Mouse (Mus musculus) bone marrow, adult 2 months (tissue): ENCODE measurements around the gene Slco4c1. TPM values are rescaled to one million over a fixed set of nuclear protein-coding genes. Genes with fewer than 3 reads are reported as not detected.

Source experiments
- H3K27ac ChIP-seq: fragments of 200-500 bp; 2 replicates; pipeline ENCODE4 v1.5.1; 2012; ENCODE audit warnings: low read depth, mild to moderate bottlenecking, control low read depth, inconsistent platforms, low read length; ENCODE audit not compliant: control insufficient read depth, poor library complexity, insufficient read depth
- H3K4me1 ChIP-seq: fragments of 200-500 bp; 2 replicates; pipeline ENCODE4 v1.6.1; 2011; ENCODE audit warnings: low read length; ENCODE audit not compliant: control insufficient read depth, insufficient read depth
- H3K4me3 ChIP-seq: fragments of 200-500 bp; replicated peaks from 2 replicates; pipeline ENCODE3; 2011; ENCODE audit warnings: mild to moderate bottlenecking, low read depth, low read length, control low read depth; ENCODE audit not compliant: control insufficient read depth
- CTCF ChIP-seq: fragments of 200-500 bp; IDR thresholded peaks from 2 replicates; pipeline ENCODE4 v1.5.1; 2011; ENCODE audit warnings: low read length, control low read depth; ENCODE audit not compliant: control insufficient read depth, insufficient read depth
- POLR2A ChIP-seq: fragments of 200-500 bp; IDR thresholded peaks from 2 replicates; pipeline ENCODE4 v1.6.1; 2011; ENCODE audit warnings: low read depth, mild to moderate bottlenecking, control low read depth, low read length, borderline replicate concordance; ENCODE audit not compliant: control insufficient read depth
- WGBS: fragments of 180-500 bp; shearing (Covaris S2); methylation state at CpG from one replicate; pipeline ENCODE4 v1.1.7; 2018; 5-methylcytosine and 5-hydroxymethylcytosine counted together
- polyA plus RNA-seq: library from polyadenylated mRNA; stranded (reverse); fragments of >200 nt; gene quantifications from 2 replicates; pipeline ENCODE4 v1.2.4, GENCODE M21; 2011; ENCODE audit warnings: low replicate concordance; ENCODE audit not compliant: missing spikeins, insufficient read depth, insufficient read length

Slco4c1 gene
- polyA plus RNA-seq, 1 experiment, result 1.1 TPM

DNA sequence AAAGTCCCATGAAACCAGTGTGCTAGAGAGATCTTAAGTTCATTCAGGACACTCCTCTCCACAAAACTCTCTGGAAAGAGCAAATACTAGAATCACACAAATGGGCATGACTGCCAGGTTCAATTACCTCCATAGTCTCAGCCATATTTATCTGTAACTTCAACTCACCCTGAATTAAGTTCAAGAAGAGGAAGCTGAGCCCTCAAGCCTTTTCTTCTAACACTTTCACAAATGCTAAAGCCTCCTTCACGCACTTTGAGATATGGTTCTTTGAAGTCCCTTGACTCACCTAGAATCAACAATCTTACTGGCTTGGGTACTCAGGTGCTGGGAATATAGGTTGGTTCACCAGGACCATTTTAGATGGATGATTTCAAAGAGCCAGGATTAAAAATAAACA, 3.2 kb downstream of the Slco4c1 start:
- H3K4me1 ChIP-seq, result no peaks in the 10 kb centered on the region; the same call in 1 of the 2 replicates
- WGBS, result 80% methylated on average over 1 of the region's 1 CpGs
- no peak overlapping the region for H3K4me3 ChIP-seq
- H3K27ac ChIP-seq, result no peak overlapping the region
- TF ChIP-seq CTCF (no peak), POLR2A (no peak)

GRCm38 (mm10) chr1:96866002-96866401, 6.0 kb downstream of the Slco4c1 start:
- H3K4me1 ChIP-seq, result no peaks in the 10 kb centered on the region; the same call in 1 of the 2 replicates
- H3K4me3 ChIP-seq, result peak overlapping the region; percentile 51
- TF ChIP-seq CTCF, result no peak
- no peak for TF ChIP-seq POLR2A
- no peak overlapping the region; the same call in 1 of the 2 replicates for H3K27ac ChIP-seq
- WGBS, result 47% methylated on average over 4 of the region's 4 CpGs

- H3K4me1 ChIP-seq, result peaks cover 1% of the 10 kb centered on the region; the same call in 1 of the 2 replicates
- no peak overlapping the region for H3K27ac ChIP-seq
- TF ChIP-seq CTCF (no peak), POLR2A (no peak)
- WGBS, result 64% methylated on average over 2 of the region's 2 CpGs
- H3K4me3 ChIP-seq, result no peak overlapping the region
Observed at GRCm38 (mm10) chr1:96864120-96864519, 7.9 kb downstream of the Slco4c1 start.

GRCm38 (mm10) chr1:96859995-96860684, 11.8 kb downstream of the Slco4c1 start:
- Histone ChIP-seq H3K4me1 (peaks cover 1% of the 10 kb centered on the region; the same call in 1 of the 2 replicates), H3K4me3 (no peak overlapping the region), H3K27ac (no peak overlapping the region; the same call in 1 of the 2 replicates)
- TF ChIP-seq CTCF, result no peak
- no peak for TF ChIP-seq POLR2A
- 27% methylated on average over 7 of the region's 7 CpGs for WGBS

DNA sequence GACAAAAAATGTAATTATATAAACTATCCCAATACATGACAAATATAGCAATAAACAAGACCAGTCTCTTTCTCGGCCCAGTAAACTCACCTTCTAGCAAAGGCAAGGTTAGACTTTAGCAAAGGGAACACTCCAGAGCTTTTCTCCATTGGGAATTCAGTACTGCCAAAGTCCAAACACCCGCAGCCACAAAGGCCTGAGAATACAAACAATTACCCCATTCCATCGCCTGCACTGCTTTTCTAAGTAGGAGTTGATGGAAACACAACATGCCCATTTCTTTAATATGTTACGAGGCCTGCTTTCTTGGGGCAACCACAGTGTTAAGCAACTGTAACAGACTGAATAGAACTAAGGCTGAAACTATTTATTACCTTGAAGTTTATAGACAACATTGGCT, 18.4 kb downstream of the Slco4c1 start:
- Histone ChIP-seq H3K4me1 (no peaks in the 10 kb centered on the region), H3K4me3 (no peak overlapping the region), H3K27ac (no peak overlapping the region)
- WGBS, result 72% methylated on average over 4 of the region's 4 CpGs
- TF ChIP-seq CTCF, result no peak
- no peak for TF ChIP-seq POLR2A

DNA sequence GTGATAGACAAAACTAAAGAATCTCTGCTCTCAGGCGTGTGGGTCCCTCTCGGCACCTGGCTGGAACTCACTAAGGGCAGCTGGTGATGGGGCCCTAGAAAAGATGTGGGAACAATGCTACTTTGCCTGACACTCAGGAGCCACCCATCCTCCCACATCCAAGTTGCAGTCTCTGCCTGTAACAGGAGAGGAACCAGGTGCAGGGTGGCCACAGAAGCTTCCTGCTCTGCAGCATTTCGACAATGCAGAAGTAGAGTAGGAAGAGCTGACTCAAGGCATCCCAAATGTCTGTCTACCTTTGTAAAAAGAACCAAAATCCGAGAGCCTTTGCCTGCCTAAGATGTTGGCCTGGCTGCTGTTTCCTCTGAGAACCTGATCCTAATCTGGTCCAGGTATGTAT, 22.9 kb downstream of the Slco4c1 start:
- TF ChIP-seq POLR2A (no peak), CTCF (no peak)
- H3K27ac ChIP-seq, result no peak overlapping the region
- 31% methylated on average over 4 of the region's 4 CpGs for WGBS
- no peaks in the 10 kb centered on the region for H3K4me1 ChIP-seq
- no peak overlapping the region for H3K4me3 ChIP-seq

DNA sequence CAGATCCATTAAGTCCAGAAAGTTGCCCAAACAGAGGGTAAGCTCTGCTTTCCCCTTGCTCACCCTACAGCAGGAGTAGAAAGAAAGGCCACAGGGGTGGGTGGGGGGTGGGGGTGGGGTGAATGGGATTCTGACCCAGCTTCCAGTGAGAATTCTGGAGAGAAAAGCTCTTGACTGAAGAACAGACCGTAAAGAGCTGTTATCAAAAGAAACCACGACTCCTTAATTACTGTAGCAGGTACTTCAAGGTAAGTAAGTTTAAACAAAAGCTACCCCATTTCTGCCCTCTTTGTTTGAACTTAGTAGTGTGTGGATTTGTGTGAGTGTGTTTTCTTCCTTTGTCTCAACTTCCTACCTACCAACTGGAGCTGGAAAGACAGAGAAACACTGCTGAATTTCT, 23.4 kb downstream of the Slco4c1 start:
- 54% methylated on average over 2 of the region's 2 CpGs for WGBS
- Histone ChIP-seq H3K4me1 (no peaks in the 10 kb centered on the region), H3K27ac (no peak overlapping the region), H3K4me3 (no peak overlapping the region)
- TF ChIP-seq POLR2A (no peak), CTCF (no peak)

DNA sequence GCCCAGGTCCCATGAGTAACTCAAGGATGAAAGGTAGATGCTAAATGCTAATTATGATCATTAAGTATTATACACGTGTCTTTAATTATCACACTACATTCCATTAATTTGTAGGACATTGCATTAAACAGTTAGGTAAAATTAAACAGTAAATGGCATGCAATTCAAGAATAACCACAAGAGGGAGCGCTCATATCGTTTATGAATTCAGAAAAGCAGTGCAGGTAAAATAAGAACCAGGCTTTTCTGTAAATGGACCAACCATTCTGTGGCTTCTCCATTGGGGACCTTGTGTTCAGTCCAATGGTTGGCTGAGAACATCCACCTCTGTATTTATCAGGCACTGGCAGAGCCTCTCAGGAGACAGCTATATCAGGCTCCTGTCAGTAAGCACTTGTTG, 25.2 kb downstream of the Slco4c1 start:
- Histone ChIP-seq H3K4me1 (no peaks in the 10 kb centered on the region), H3K27ac (no peak overlapping the region), H3K4me3 (no peak overlapping the region)
- 0% methylated on average over 3 of the region's 3 CpGs for WGBS
- TF ChIP-seq POLR2A, result no peak
- no peak for TF ChIP-seq CTCF
